Mouse (Mus musculus): Measurements from ENCODE around the gene Dock10.

- no peak for TF ChIP-seq CTCF (IDR thresholded peaks at IDR 0.05; ENCODE audit: borderline replicate concordance, insufficient read depth, low read length)
- TF ChIP-seq POLR2A (IDR thresholded peaks at IDR 0.05; ENCODE audit: low read depth, low read length): no peak
Observed at GRCm38 (mm10) chr1:80765504-80765903, 7.2 kb upstream of the Dock10 start.

All from embryonic fibroblast, embryonic 13.5 days (primary cell).